Mouse (Mus musculus) neural tube, embryonic 12.5 days (tissue): ENCODE measurements around the gene Pdlim7. TPM values are rescaled to one million over a fixed set of nuclear protein-coding genes. Genes with fewer than 3 reads are reported as not detected.
A peak's percentile ranks its signal among the peaks of the same experiment; 100 is the strongest.

Source experiments
- ATAC-seq: fragments of 200-750 bp; cut with Nextera tagmentation; 2 replicates; pipeline ENCODE4 v1.8.0; 2017; ENCODE audit warnings: low read depth, mild to moderate bottlenecking, moderate TSS enrichment, moderate library complexity; ENCODE audit not compliant: low FRiP score
- H3K27ac ChIP-seq: fragments of 300-500 bp; sonication (generic); 2 replicates; pipeline ENCODE4 v1.5.1; 2016
- H3K27me3 ChIP-seq: fragments of 300-500 bp; sonication (generic); replicated peaks from 2 replicates; pipeline ENCODE4 v1.6.1; 2016; ENCODE audit warnings: mild to moderate bottlenecking
- H3K36me3 ChIP-seq: fragments of 300-500 bp; sonication (generic); 2 replicates; pipeline ENCODE4 v1.6.1; 2016; ENCODE audit warnings: mild to moderate bottlenecking
- H3K4me1 ChIP-seq: fragments of 300-500 bp; sonication (generic); 2 replicates; pipeline ENCODE4 v1.6.1; 2016
- H3K4me2 ChIP-seq: fragments of 300-500 bp; sonication (generic); replicated peaks from 2 replicates; pipeline ENCODE4 v1.6.1; 2016; ENCODE audit warnings: mild to moderate bottlenecking
- H3K4me3 ChIP-seq: fragments of 300-500 bp; sonication (generic); 2 replicates; pipeline ENCODE4 v1.5.1; 2016
- H3K9ac ChIP-seq: fragments of 300-500 bp; sonication (generic); 2 replicates; pipeline ENCODE4 v1.6.1; 2016; ENCODE audit warnings: mild to moderate bottlenecking
- H3K9me3 ChIP-seq: fragments of 300-500 bp; sonication (generic); 2 replicates; pipeline ENCODE4 v1.6.1; 2016; ENCODE audit warnings: mild to moderate bottlenecking
- WGBS: fragments of 180-500 bp; shearing (Covaris S2); methylation state at CpG from one replicate; pipeline ENCODE4 v1.1.7; 2016; 5-methylcytosine and 5-hydroxymethylcytosine counted together
- microRNA-seq: library from miRNA; unstranded; fragments of <30 nt; microRNA quantifications from one replicate; pipeline ENCODE4, GENCODE M21; 2017
- polyA plus RNA-seq: library from polyadenylated mRNA; unstranded; fragments of >200 nt; fragmentation: Nextera tagmentation; extraction: Ambion mirVana; gene quantifications from 2 replicates; pipeline ENCODE4 v1.2.1, GENCODE M21; 2016

The Pdlim7 gene
- polyA plus RNA-seq, 1 experiment from 2014 or later = 158 TPM

DNA sequence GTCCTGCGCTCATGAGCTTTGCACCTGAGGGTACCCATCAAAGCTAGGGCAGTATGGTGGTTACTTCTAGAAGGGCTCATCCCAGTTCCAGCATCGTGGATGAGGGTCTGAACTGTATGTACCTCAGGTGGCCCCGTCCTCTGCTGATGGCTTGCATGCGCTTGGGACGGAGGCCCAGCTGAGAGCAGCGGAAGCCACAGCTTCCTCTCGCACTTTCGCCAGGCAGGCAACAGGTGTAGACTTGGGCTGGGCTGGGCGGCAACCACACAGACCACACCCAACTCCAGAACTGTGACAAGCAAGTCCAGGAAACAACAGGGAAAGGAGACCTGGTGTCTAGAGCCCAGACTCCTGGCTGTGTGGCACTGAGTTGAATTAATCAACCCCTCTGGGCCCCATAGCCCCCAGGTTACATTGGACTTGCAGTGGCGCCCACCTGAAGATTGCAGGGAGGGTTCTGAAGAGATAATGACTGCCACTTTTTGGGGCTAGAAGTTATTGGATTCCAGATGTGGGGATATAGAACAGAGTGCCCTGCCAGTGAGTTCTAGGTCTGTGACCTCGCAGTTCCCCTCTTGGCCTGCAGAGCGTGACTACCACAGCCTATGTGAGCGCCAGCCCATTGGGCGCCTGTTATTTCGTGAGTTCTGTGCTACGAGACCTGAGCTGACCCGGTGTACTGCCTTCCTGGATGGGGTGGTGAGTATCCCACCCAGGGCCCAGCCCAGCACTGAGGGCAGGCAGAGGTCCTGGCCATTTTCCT, 63.6 kb downstream of the Pdlim7 start:
- WGBS = 93% methylated on average over 17 of the region's 17 CpGs
- Histone ChIP-seq H3K4me3 (no peak overlapping the region), H3K4me1 (peaks cover 23% of the 10 kb centered on the region), H3K9me3 (no peaks in the 10 kb centered on the region), H3K27ac (no peak overlapping the region), H3K27me3 (no peaks in the 10 kb centered on the region), H3K36me3 (peaks cover 55% of the 10 kb centered on the region), H3K4me2 (no peak overlapping the region), H3K9ac (no peak overlapping the region)
- ATAC-seq = no peak

DNA sequence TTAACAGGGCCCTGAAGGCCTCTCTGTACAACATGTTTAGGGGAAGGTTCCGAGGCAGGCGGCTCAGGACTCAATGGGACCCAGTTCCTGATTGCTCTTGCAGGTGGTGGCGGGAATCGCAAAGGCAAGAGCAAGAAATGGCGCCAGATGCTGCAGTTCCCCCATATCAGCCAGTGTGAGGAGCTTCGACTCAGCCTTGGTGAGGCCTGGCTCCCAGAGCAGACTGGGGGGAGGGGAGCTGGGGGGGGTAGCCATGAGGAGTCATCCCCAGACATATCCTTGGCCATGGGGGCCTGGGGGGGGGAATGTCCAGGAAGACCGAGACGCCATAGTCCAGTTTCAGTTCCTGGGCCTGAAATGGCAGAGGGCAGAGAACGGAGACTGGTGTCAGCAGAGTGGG, 64.3 kb downstream of the Pdlim7 start:
- Histone ChIP-seq H3K36me3 (peaks cover 48% of the 10 kb centered on the region), H3K27me3 (no peaks in the 10 kb centered on the region), H3K9ac (no peak overlapping the region), H3K27ac (no peak overlapping the region), H3K4me2 (no peak overlapping the region), H3K9me3 (no peaks in the 10 kb centered on the region), H3K4me3 (no peak overlapping the region), H3K4me1 (peaks cover 23% of the 10 kb centered on the region)
- ATAC-seq = no peak
- WGBS = 87% methylated on average over 9 of the region's 9 CpGs

DNA sequence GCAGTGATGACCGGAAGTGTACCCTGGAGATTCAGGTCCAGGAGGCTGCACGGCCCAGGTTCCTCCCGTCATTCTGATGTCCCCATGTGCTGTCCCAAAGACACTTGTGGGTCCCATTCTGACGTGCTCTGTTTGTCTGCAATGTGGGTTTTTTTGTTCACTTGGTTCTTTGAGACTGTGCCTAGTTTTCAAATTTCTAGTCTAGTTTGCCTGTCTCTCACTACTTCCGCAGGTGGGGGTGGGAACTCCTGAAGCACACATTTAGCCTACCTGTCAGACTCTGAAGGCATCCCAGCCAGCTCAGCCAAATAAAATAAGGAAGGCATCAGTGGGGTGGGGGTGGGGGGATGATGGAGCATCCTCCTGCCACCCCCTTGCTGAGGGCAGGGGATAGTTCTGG, 65.3 kb downstream of the Pdlim7 start:
- H3K4me3 ChIP-seq = no peak overlapping the region
- peaks cover 29% of the 10 kb centered on the region for H3K4me1 ChIP-seq
- H3K4me2 ChIP-seq = no peak overlapping the region
- H3K27ac ChIP-seq = no peak overlapping the region
- H3K36me3 ChIP-seq = peaks cover 40% of the 10 kb centered on the region
- ATAC-seq = no peak
- WGBS = 94% methylated on average over 5 of the region's 5 CpGs
- H3K9me3 ChIP-seq = no peaks in the 10 kb centered on the region
- H3K9ac ChIP-seq = no peak overlapping the region
- H3K27me3 ChIP-seq = no peaks in the 10 kb centered on the region

DNA sequence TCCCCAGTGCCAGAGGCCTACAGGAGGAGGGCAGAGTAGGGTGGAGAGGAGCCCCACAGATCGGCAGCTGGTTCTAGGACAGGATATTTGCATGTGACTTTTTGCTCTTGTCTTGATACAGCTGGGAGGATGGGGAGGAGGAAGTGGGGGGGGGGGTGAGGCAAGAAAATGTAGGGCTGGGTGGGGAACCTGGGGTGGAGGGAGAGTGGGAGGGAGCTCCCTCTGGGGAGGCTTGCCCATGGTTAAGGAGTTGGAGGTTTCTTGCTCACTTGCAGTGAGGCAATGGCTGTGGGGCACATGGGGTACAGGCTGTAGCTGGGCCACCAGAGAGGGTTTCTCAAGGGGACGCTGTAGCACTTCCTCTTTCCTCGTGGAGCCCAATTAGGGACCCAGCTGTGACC, 65.9 kb downstream of the Pdlim7 start:
- Histone ChIP-seq H3K9me3 (no peaks in the 10 kb centered on the region), H3K9ac (no peak overlapping the region), H3K27me3 (no peaks in the 10 kb centered on the region), H3K36me3 (peaks cover 34% of the 10 kb centered on the region), H3K4me3 (no peak overlapping the region), H3K4me1 (peaks cover 29% of the 10 kb centered on the region), H3K27ac (no peak overlapping the region), H3K4me2 (no peak overlapping the region)
- ATAC-seq = no peak
- 54% methylated on average over 3 of the region's 3 CpGs for WGBS

DNA sequence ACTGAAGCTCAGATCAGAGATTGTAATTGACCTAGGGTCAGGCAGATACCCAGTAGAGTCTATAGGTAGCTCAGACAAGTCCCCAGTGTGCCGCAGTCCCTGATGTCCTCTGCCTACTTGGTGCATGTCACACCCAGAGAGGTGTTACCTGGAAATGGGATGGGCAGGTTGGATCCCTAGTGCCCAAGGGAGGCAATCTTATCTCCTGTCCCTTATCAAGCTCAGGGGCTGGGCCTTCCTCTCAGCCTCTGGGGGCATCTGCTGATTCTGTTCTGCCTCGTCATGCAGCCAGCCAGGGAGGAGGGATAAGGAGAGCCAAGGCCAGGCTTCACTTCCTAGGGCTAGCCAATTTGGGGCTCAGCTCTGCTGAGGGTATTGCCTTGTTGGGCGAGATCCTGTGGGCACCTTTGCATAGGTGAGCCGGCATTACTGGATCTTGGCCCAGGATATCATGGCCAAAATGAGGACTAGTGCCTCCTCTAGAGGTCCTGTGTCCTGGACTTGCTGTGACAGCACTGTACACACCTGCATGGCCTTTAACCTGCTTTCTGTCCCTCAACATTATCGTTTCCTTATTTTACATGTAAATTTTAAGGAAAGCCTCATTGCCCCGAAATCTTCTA, 66.9 kb downstream of the Pdlim7 start:
- Histone ChIP-seq H3K4me3 (peak overlapping the region; percentile 84), H3K9me3 (no peaks in the 10 kb centered on the region), H3K4me1 (peaks cover 29% of the 10 kb centered on the region), H3K36me3 (peaks cover 24% of the 10 kb centered on the region), H3K9ac (peak overlapping the region; percentile 96), H3K27me3 (no peaks in the 10 kb centered on the region), H3K27ac (no peak overlapping the region), H3K4me2 (peak overlapping the region; percentile 81)
- no peak for ATAC-seq
- 86% methylated on average over 6 of the region's 6 CpGs for WGBS

Small RNAs within 50 kb of the gene (microRNA-seq; reads per million reads assigned to microRNA genes)
- not detected for gene Mir6943
- gene Mir6944 = 62.0 reads per million, percentile 45 among the genes with 10 or more reads in this experiment
- gene Mir6945 = 1.5 reads per million

Other genes with a start within 250 kb of the Pdlim7 start
- gene Prelid1, start 193.2 kb downstream of the Pdlim7 start, polyA plus RNA-seq = 321 and 339 TPM in 2 replicates
- gene Rab24, start 191.7 kb downstream of the Pdlim7 start, polyA plus RNA-seq = 100.0 and 109 TPM in 2 replicates
- gene Mxd3, start 183.9 kb downstream of the Pdlim7 start, polyA plus RNA-seq = 24.3 and 26.0 TPM in 2 replicates
- 82.0 and 86.1 TPM in 2 replicates for gene Lman2, start 150.9 kb downstream of the Pdlim7 start, polyA plus RNA-seq
- 0.52 and 1.0 TPM in 2 replicates for gene Rgs14, start 143.9 kb downstream of the Pdlim7 start, polyA plus RNA-seq
- gene Slc34a1, start 115.5 kb downstream of the Pdlim7 start, polyA plus RNA-seq = 0.22 TPM in 2 replicates
- not detected in 2 replicates for gene Pfn3, start 98.4 kb downstream of the Pdlim7 start, polyA plus RNA-seq
- gene F12, start 86.9 kb downstream of the Pdlim7 start, polyA plus RNA-seq = 0.17 TPM in 1 of 2 replicates, not detected in the other
- gene Grk6, start 68.6 kb downstream of the Pdlim7 start, polyA plus RNA-seq = 51.8 and 52.4 TPM in 2 replicates
- 1.8 TPM in 2 replicates for gene Prr7, start 49.4 kb downstream of the Pdlim7 start, polyA plus RNA-seq
- 575 and 596 TPM in 2 replicates for gene Dbn1, start 25.6 kb downstream of the Pdlim7 start, polyA plus RNA-seq
- 3.7 and 4.3 TPM in 2 replicates for gene Dok3, start 15.6 kb upstream of the Pdlim7 start, polyA plus RNA-seq
- 64.1 and 64.4 TPM in 2 replicates for gene Ddx41, start 23.0 kb upstream of the Pdlim7 start, polyA plus RNA-seq
- 66.9 and 70.7 TPM in 2 replicates for gene Fam193b, start 57.4 kb upstream of the Pdlim7 start, polyA plus RNA-seq
- 109 and 111 TPM in 2 replicates for gene Tmed9, start 60.1 kb upstream of the Pdlim7 start, polyA plus RNA-seq
- gene B4galt7, start 86.2 kb upstream of the Pdlim7 start, polyA plus RNA-seq = 42.4 and 44.3 TPM in 2 replicates
- 78.8 and 80.7 TPM in 2 replicates for gene Caml, start 109.3 kb upstream of the Pdlim7 start, polyA plus RNA-seq
- 38.2 and 43.5 TPM in 2 replicates for gene Ddx46, start 121.4 kb upstream of the Pdlim7 start, polyA plus RNA-seq
- gene B230219D22Rik, start 179.4 kb upstream of the Pdlim7 start, polyA plus RNA-seq = 74.6 and 78.9 TPM in 2 replicates
- 112 and 121 TPM in 2 replicates for gene Txndc15, start 201.0 kb upstream of the Pdlim7 start, polyA plus RNA-seq
- gene Pcbd2, start 213.7 kb upstream of the Pdlim7 start, polyA plus RNA-seq = 27.9 and 31.5 TPM in 2 replicates